Mouse (Mus musculus) layer of hippocampus, adult 11-12 months (tissue): ENCODE data around the gene Wdpcp.

Experiments
- DNase-seq: peaks from one replicate; pipeline ENCODE4 v3.0.0; 2022; ENCODE audit warnings: low spot score

The Wdpcp gene

GRCm38 (mm10) chr11:21569456-21570108 is 2.5 kb upstream of the Wdpcp start:
- DNase-seq: peak; percentile 48

GRCm38 (mm10) chr11:21570109-21570474 is 1.9 kb upstream of the Wdpcp start:
- no peak for DNase-seq

DNA sequence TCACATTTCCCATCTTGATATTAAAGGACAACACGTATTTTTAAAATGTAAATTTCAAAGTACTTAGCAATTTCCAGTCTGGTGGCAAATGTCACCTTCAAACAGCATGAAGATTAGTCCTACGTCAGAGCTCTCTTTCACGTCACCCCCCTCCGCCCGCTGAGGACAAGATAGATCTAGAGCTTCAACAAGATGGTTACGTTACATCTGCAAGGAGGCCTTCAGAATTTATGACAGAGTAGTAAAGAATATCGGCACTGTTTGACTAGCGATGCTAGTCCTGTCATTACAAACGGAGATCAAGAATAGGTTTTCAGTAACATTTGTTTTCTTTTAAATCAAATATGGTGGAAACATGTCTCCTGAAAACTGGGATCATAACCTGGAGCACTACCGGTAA is 1.1 kb upstream of the Wdpcp start:
- peak; percentile 57 for DNase-seq

DNA sequence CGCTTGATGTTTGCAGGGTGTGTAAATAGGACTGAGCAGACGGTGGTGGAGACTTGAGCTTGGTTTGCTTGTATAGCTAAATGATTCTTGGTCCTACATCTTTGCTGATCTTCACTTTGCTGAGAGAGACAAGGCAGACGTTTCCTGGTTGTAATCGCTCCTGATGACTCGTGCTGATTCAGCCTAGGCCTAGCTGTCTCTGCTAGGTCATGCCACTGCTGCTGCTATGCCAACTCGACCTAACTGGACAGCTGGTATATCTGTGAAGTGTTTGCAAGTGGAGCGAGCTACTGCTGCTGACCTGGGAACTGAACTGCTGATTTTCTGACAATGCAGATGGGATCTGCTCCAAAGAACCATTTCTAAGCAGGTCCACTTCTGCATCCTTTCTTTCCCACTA is 9.4 kb downstream of the Wdpcp start:
- DNase-seq: no peak

- no peak for DNase-seq
Measured at GRCm38 (mm10) chr11:21583286-21583685, 11.3 kb downstream of the Wdpcp start.

DNA sequence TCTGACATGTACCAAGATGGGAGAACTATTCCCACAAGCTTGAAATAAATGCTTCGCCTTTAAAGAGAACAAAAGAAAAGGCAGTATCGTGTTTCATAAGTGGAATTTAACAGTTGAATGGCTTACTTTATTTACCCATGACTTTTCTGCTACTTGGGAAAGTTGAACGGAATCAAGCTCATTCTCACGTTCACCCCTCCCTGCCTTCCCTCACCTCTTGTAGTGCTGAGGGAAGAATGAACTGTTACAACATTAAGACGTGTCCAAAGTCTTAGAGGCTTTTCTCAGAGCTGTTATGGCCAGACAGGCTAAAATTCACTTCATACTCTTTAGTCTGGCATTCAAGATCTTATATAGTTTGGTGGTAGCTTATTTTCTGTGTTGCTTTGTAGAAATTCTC is 30.5 kb downstream of the Wdpcp start:
- no peak for DNase-seq

- DNase-seq: no peak
Measured at GRCm38 (mm10) chr11:21615915-21616314, 43.9 kb downstream of the Wdpcp start.

DNA sequence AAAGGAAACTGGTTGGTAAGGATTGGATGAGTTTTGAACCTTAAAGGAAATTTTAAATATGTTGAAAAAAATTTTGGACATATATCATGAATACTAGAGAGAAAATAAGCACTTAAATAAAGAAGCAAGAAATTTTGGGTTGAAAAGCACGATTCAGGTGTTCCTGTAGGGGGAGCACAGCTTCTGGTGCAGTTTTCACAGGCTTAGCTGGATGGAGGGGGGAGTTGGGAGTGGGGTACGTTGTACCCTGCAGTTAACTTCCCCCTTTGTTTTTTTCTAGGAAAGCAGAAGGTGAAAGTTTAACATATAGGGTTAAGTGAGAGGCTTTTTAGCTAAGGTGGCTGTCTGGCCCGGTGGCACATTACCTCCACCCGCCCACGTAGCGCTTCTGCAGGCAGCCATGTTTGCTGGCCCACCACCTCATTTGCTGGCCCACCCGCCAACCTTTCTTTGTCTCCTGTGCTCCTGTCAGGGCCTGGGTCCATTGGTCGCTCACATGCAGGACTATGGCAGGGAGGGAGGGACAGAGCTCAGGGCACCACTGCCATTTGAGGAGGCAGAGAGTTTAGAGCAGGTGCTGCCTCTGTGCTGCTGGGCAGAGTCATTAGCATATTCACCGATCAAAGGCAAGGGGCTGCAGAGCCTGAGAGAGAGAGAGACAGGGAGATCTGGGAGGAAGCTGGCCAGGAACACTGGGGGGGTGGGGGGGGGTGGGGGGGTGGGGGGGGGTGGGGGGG is 62.3 kb downstream of the Wdpcp start:
- no peak for DNase-seq

DNA sequence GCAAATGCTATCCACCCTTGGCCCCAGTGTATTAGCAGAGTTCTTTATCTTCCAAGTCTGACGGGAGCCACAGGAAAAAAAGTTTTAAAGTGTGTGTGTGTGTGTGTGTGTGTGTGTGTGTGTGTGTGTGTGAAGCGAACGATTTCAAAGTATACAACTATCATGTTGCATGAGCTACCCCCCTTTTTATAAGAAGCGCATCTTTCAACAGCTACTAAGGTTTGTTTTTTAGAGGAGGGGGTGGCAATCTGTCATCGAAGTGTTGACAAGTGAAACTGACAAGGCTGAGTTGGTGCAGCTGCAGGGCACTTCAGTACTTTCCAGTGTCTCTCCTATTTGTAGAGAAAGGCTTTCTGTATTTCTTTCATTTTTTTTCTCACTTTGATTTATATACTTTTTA is 66.3 kb downstream of the Wdpcp start:
- DNase-seq: no peak

DNA sequence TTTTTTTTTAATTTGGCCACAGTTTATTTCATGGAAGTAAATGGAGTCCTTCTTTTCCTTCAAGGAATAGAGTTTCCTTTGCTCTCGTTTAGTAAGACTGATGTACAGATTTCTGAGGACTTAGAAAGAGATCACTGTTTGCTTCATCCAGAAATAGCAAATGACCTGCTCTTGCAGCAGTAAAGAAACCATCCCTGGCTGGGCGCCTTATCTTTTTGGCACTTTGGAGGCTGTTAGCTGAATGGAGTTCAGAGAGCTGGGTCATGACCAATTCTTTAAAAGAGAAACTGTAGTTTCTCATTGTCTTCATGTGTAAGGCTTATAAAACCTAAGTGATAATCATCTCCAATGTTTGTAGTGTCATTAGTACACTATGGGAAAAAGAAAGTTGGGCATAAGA is 67.5 kb downstream of the Wdpcp start:
- DNase-seq: no peak

DNA sequence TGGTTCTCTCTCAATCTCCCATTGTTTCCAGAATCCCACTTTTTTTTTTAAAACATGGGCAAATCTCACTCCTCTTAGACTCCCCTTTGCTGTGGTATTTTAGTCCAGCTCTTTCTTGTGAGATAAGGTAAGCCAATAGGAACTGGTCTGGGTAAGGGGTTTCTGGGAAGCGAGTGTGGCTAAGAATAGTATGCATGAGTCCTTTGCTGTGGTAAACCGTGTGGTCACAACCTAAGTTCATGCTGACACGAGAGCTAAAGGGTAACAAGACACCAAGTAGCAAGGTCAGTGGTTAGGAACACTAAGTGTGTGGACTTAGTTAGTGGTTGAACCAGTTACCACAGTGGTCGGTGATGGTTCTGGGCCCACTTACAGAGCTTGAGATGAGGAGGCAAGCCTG is 72.2 kb downstream of the Wdpcp start:
- DNase-seq: no peak

DNA sequence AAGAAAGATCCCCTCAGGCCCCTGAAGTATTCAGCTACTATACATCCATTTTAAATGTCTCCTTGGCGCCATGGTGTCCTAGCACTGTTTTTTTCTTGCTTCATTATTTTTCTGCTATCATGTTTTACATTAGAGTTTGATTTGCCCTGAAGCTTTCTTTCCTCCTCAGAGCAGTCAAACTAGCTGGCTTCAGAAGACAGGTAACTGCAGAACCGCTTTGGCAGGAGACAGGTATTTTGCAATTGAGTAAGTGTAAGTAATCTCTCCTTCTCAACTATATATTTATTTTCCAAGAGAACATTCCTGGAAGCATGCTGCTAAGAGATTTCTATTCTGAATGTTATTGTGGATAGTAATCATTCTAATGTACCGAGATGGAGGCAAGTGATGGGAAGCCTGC is 74.1 kb downstream of the Wdpcp start:
- DNase-seq: no peak

GRCm38 (mm10) chr11:21658985-21659384 is 87.0 kb downstream of the Wdpcp start:
- DNase-seq: peak; percentile 51

GRCm38 (mm10) chr11:21677034-21677433 is 105.0 kb downstream of the Wdpcp start:
- DNase-seq: no peak

DNA sequence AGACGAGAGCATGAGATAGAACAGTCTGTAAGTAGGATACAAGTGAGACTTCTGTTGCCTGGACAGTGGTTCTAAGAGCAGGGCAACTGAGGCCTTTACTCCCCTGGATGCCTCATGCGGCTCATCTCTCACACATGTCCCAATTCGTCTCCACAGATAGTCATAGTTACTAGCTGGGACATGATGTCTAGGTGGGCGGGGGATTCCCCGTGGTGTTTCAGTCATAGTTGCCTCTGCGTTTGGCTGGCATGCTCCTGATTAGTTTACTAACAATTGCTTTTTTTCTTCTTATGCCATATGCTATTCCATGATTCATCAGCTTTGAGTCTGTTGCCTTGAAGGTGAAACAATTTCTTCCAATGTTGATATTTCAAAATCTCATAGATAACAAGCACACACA is 116.4 kb downstream of the Wdpcp start:
- DNase-seq: peak; percentile 65

DNA sequence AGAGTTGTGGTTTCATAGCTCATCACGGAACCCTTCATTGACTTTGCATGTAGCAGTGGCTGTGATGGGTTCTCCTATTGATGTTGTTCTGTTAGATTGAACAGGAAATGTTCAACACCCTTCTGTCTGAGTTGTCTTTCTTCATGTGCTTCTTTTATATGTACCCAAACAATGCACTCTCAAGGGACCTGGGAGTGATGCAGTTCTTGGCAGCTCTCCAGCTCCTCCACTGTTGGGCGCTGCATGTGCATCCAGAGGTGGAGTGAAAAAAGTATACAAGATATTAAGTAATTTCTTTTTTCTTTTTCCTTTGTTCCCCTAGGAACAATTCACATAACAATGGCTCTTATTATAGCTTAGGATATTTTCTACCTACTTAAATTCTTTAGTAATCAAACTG is 118.7 kb downstream of the Wdpcp start:
- DNase-seq: no peak

DNA sequence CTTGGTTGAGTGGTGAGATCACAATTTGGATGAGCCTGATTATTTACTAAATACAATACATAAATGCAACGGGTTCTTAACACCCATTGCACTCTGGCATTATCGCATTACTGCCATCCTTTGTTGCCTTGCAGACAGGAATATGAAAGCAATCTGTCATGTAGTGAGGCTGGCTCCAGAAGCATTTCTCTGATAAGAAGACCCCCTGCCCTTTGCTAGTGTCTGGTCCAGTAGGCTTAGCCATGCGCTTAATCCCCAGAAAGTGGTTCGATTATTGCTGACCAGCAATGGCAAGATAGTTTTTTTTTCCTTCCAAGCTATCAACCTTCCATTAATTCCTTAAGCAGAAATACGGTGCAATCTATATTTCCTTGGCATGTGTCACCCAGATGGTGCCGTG is 122.1 kb downstream of the Wdpcp start:
- no peak for DNase-seq

DNA sequence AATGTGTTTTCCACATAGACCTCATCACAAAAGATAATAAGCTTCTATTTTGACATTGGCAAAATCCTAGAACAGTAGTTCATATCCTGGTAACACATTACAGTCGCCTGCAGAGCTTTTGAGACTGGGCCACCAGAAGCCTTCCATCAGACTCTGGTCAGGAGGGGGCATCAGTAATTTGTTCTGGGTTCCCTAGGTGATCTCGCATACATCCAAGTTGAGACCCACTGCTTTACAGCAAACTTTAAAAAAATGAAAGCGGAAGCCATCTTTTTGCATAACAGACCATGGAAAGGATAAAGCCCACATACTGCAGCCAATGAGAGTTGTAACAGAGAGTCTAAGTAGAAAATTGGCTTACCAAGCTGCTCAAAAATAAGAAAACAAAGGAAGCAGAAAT is 125.6 kb downstream of the Wdpcp start:
- no peak for DNase-seq

GRCm38 (mm10) chr11:21713508-21713907 is 141.5 kb downstream of the Wdpcp start:
- no peak for DNase-seq

GRCm38 (mm10) chr11:21714065-21714464 is 142.0 kb downstream of the Wdpcp start:
- DNase-seq: no peak

DNA sequence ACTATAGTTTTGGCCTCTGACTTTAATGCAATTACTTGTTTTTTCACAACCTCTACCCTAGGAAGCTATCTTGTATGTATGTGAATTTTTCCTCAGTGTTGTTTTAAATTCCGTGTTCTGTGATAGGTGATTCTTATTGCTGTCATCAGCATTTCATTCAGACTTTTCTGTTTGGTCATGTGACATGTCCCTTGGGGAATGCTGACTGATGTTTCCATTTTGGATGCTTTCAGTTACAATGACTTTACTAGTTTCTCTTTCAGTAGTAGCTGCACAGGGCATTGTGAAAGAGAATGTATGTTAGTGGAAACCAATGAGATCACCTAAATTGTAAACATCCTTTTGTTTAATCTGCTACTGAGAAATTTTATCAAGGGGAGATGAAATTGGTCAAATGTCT is 154.3 kb downstream of the Wdpcp start:
- no peak for DNase-seq

DNA sequence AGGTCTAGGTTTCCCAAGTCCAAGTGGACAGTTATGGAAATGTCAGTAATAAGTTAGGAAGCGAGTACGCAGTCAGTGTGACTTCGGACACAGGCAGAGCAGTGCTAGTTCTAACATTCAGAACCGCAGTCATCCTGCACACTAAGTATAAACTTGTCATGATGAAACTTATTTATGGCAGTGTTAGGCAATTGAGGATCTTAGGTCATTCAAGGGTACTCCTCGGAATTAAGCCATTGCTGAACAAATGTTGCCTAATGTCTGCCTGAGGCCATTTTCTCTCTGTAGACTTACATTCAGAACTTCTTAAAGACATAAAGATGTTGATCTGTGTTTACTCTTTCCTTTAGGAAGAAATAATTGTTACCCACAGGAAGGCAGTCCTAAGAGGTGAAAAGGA is 157.0 kb downstream of the Wdpcp start:
- DNase-seq: no peak

DNA sequence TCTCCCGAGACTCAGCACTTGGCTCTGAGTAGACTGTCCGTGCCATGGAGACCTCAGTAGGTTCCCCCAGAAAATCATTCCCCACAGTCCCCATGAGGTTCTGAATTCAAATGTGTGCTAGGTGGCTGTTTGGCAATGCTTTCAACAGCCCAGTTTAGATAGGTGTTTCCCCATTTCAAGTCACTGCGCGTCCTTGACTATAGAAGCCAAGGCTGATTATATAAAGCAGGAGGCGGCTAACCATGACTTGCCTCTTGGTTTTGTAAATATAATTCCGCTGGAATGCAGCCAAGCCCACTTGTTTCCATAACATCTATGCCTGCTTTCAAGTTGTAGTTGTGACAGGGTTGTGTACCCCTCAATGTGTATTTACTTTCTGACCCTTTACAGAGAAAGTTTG is 157.9 kb downstream of the Wdpcp start:
- no peak for DNase-seq

GRCm38 (mm10) chr11:21735272-21735671 is 163.2 kb downstream of the Wdpcp start:
- DNase-seq: no peak
